ENCODE assay signal across 20 mouse cellular contexts in the genomic region with DNA sequence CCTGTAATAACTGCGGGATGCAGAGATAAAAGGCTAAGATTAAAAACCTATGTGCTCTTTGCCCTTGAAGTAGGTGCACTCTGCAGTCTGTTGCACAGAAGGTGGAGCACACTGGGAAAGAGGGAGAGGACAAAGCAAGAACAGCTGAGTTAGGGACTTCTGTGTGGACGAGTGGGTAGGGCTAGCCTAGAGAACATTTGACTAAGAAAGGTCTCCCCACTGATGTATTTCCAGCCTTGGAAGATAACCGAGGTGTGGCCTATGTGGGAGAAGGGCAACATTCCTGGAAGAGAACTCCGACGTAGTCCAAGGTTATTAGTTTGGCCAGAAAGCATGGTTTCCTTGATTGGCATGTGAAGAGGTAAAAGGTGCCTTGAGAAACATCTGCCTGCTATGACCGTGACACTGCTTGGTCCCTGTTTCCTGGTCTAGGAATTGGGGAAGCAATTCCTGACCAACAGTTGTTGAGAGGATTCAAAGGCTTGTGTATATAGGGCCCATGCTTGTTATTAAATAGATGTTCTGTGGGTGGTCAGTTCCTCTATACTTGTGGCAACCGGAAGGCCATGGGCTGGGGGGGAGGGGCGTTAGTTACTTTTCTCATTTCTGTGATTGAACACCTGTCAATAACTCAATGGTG.
A peak's percentile ranks its signal among the peaks of the same experiment; 100 is the strongest.
DNase-seq lines count a peak whose midpoint lies in the region; ATAC-seq and TF ChIP-seq lines count a peak whose summit lies in the region.
"Had no signal": no experiment of that assay in that cellular context is flagged by ENCODE, and none has a peak within 500 bp of the region (broad histone marks: within the 10 kb centered on the region; RNA-seq: fewer than 3 reads in every experiment).

No protein-coding gene starts in this region.

- no peak for ATAC-seq in forebrain, postnatal 0 days
- no peak for ATAC-seq in limb, embryonic 12.5 days (ENCODE audit: insufficient number of reproducible peaks, insufficient read depth, low FRiP score, low TSS enrichment, low read depth)
- ATAC-seq in limb, embryonic 13.5 days (ENCODE audit: low FRiP score, low read depth), result no peak
- ATAC-seq: CD4-positive, CD25-positive, alpha-beta regulatory T cell, adult 4 months; forebrain, embryonic 15.5 days; hindbrain, postnatal 0 days had no signal

- no peaks in the 10 kb centered on the region for H3K36me3 ChIP-seq in forebrain, embryonic 10.5 days (replicated peaks)
- no peaks in the 10 kb centered on the region for H3K36me3 ChIP-seq in forebrain, postnatal 0 days (ENCODE audit: insufficient read depth)
- no peaks in the 10 kb centered on the region for H3K36me3 ChIP-seq in limb, embryonic 12.5 days
- H3K36me3 ChIP-seq in limb, embryonic 10.5 days, result no peaks in the 10 kb centered on the region
- H3K36me3 ChIP-seq in limb, embryonic 13.5 days, result no peaks in the 10 kb centered on the region
- H3K36me3 ChIP-seq: embryonic facial prominence, embryonic 13.5 days; forebrain, embryonic 15.5 days; heart, embryonic 12.5 days; hindbrain, embryonic 13.5 days had no signal

- peaks cover 59% of the 10 kb centered on the region for H3K4me1 ChIP-seq in forebrain, embryonic 10.5 days
- H3K4me1 ChIP-seq in forebrain, postnatal 0 days (ENCODE audit: insufficient read depth), result peaks cover 7% of the 10 kb centered on the region
- H3K4me1 ChIP-seq in limb, embryonic 12.5 days (replicated peaks), result peaks cover 31% of the 10 kb centered on the region
- H3K4me1 ChIP-seq in limb, embryonic 10.5 days, result peaks cover 41% of the 10 kb centered on the region
- peaks cover 30% of the 10 kb centered on the region for H3K4me1 ChIP-seq in limb, embryonic 13.5 days

- peaks cover 4% of the 10 kb centered on the region for H3K27me3 ChIP-seq in forebrain, embryonic 10.5 days (ENCODE audit: poor library complexity, severe bottlenecking)
- no peaks in the 10 kb centered on the region for H3K27me3 ChIP-seq in forebrain, postnatal 0 days (ENCODE audit: insufficient read depth, low read length)
- H3K27me3 ChIP-seq in limb, embryonic 12.5 days, result peaks cover 2% of the 10 kb centered on the region; the same call in 1 of the 2 replicates
- H3K27me3 ChIP-seq in limb, embryonic 10.5 days (ENCODE audit: low read depth, poor library complexity, severe bottlenecking), result no peaks in the 10 kb centered on the region
- peaks cover under 1% of the 10 kb centered on the region; the same call in 1 of the 2 replicates for H3K27me3 ChIP-seq in limb, embryonic 13.5 days
- H3K27me3 ChIP-seq: embryonic facial prominence, embryonic 13.5 days; forebrain, embryonic 15.5 days; heart, embryonic 12.5 days had no signal

- no peak overlapping the region for H3K4me2 ChIP-seq in forebrain, postnatal 0 days (ENCODE audit: low read depth)
- no peak overlapping the region for H3K4me2 ChIP-seq in limb, embryonic 12.5 days
- no peak overlapping the region for H3K4me2 ChIP-seq in limb, embryonic 13.5 days (replicated peaks)
- H3K4me2 ChIP-seq: embryonic facial prominence, embryonic 13.5 days; forebrain, embryonic 15.5 days; heart, embryonic 12.5 days; hindbrain, embryonic 13.5 days had no signal

- no peak overlapping the region for H3K4me3 ChIP-seq in forebrain, embryonic 10.5 days
- no peak overlapping the region for H3K4me3 ChIP-seq in forebrain, postnatal 0 days (ENCODE audit: low read depth, low read length)
- no peak overlapping the region for H3K4me3 ChIP-seq in limb, embryonic 12.5 days (replicated peaks)
- no peak overlapping the region for H3K4me3 ChIP-seq in limb, embryonic 10.5 days
- no peak overlapping the region for H3K4me3 ChIP-seq in limb, embryonic 13.5 days
- H3K4me3 ChIP-seq: embryonic facial prominence, embryonic 13.5 days; forebrain, embryonic 15.5 days; heart, embryonic 12.5 days; hindbrain, embryonic 13.5 days had no signal

- H3K9me3 ChIP-seq in forebrain, embryonic 10.5 days, result no peaks in the 10 kb centered on the region
- no peaks in the 10 kb centered on the region for H3K9me3 ChIP-seq in forebrain, postnatal 0 days (ENCODE audit: low read length)
- no peaks in the 10 kb centered on the region for H3K9me3 ChIP-seq in limb, embryonic 12.5 days
- no peaks in the 10 kb centered on the region for H3K9me3 ChIP-seq in limb, embryonic 10.5 days (replicated peaks)
- H3K9me3 ChIP-seq in limb, embryonic 13.5 days, result no peaks in the 10 kb centered on the region
- H3K9me3 ChIP-seq: embryonic facial prominence, embryonic 13.5 days; forebrain, embryonic 15.5 days; heart, embryonic 12.5 days; hindbrain, embryonic 13.5 days had no signal

- no peak for DNase-seq in forebrain, embryonic 10.5 days (ENCODE audit: extremely low spot score, low spot score)
- DNase-seq in forebrain, postnatal 0 days, result no peak
- DNase-seq in limb, embryonic 10.5 days (ENCODE audit: low spot score), result no peak
- peak; percentile 76 for DNase-seq in ZHBTc4 (ENCODE audit: low read depth, low spot score)
- DNase-seq in spleen, postnatal 36 days (ENCODE audit: low spot score in 2 of 2), result no peak
- DNase-seq: adrenal gland, adult 2 months; adrenal gland, postnatal 36 days; B cell, adult 2 months; cerebellum, adult 2 months; cerebellum, postnatal 10 days; gastrocnemius, postnatal 10 days; heart, postnatal 36 days had no signal

- no peak for TF ChIP-seq CTCF in forebrain, postnatal 0 days (IDR thresholded peaks at IDR 0.05; ENCODE audit: low read depth)

- WGBS in forebrain, embryonic 10.5 days, result 86% methylated on average over 8 of the region's 8 CpGs
- WGBS in forebrain, postnatal 0 days, result 89% methylated on average over 8 of the region's 8 CpGs
- 61% methylated on average over 8 of the region's 8 CpGs for WGBS in limb, embryonic 12.5 days
- WGBS in limb, embryonic 10.5 days, result 69% methylated on average over 8 of the region's 8 CpGs
- WGBS in limb, embryonic 13.5 days, result 61% methylated on average over 8 of the region's 8 CpGs

- no peak overlapping the region for H3K9ac ChIP-seq in forebrain, postnatal 0 days
- H3K9ac ChIP-seq in limb, embryonic 12.5 days (replicated peaks), result no peak overlapping the region
- no peak overlapping the region for H3K9ac ChIP-seq in limb, embryonic 13.5 days
- H3K9ac ChIP-seq: embryonic facial prominence, embryonic 13.5 days; forebrain, embryonic 15.5 days; heart, embryonic 12.5 days; hindbrain, embryonic 13.5 days had no signal

- H3K27ac ChIP-seq in forebrain, embryonic 10.5 days, result peak overlapping the region; percentile 40; the same call in 1 of the 2 replicates
- no peak overlapping the region for H3K27ac ChIP-seq in forebrain, postnatal 0 days (ENCODE audit: low read depth, low read length)
- 0 out of 2 replicates have a peak overlapping the region, but pooled peaks have one; percentile 58 for H3K27ac ChIP-seq in limb, embryonic 12.5 days
- H3K27ac ChIP-seq in limb, embryonic 10.5 days, result no peak overlapping the region
- H3K27ac ChIP-seq in limb, embryonic 13.5 days, result 0 out of 2 replicates have a peak overlapping the region, but pooled peaks have one; percentile 1
- H3K27ac ChIP-seq: embryonic facial prominence, embryonic 13.5 days; forebrain, embryonic 15.5 days; hindbrain, embryonic 13.5 days; hindbrain, postnatal 0 days had no signal

Comparison
In these comparisons a context has a peak if more than half of its experiments do, and no peak if none do; other contexts are left out.
1. H3K27ac ChIP-seq: peak in forebrain, embryonic 10.5 days (single experiment), limb, embryonic 12.5 days (single experiment) and limb, embryonic 13.5 days (single experiment); none in forebrain, postnatal 0 days (single experiment) and limb, embryonic 10.5 days (single experiment).